Mouse (Mus musculus) intestine, embryonic 16.5 days (tissue): ENCODE data around the gene Angptl4. TPM values are rescaled to one million over a fixed set of nuclear protein-coding genes. Genes with fewer than 3 reads are reported as not detected.

ENCODE experiments used
- ATAC-seq: fragments of 200-750 bp; cut with Nextera tagmentation; 2 replicates; pipeline ENCODE4 v1.8.0; 2017; ENCODE audit warnings: moderate TSS enrichment, moderate library complexity
- H3K27ac ChIP-seq: fragments of 300-500 bp; sonication (generic); 2 replicates; pipeline ENCODE4 v1.5.1; 2014; ENCODE audit warnings: mild to moderate bottlenecking, low read length
- H3K27me3 ChIP-seq: fragments of 300-500 bp; sonication (generic); replicated peaks from 2 replicates; pipeline ENCODE4 v1.6.1; 2014; ENCODE audit warnings: low read length, control low read depth, mixed read lengths; ENCODE audit not compliant: control insufficient read depth, insufficient read depth
- H3K36me3 ChIP-seq: fragments of 300-500 bp; sonication (generic); 2 replicates; pipeline ENCODE4 v1.6.1; 2014; ENCODE audit warnings: low read length, control low read depth; ENCODE audit not compliant: control insufficient read depth, insufficient read depth
- H3K4me1 ChIP-seq: fragments of 300-500 bp; sonication (generic); 2 replicates; pipeline ENCODE4 v1.6.1; 2014; ENCODE audit warnings: low read length, control low read depth, mixed read lengths; ENCODE audit not compliant: control insufficient read depth, insufficient read depth
- H3K4me2 ChIP-seq: fragments of 300-500 bp; sonication (generic); 2 replicates; pipeline ENCODE4 v1.6.1; 2014; ENCODE audit warnings: low read depth, low read length, control low read depth
- H3K4me3 ChIP-seq: fragments of 300-500 bp; sonication (generic); 2 replicates; pipeline ENCODE4 v1.5.1; 2014; ENCODE audit warnings: mild to moderate bottlenecking, low read length
- H3K9ac ChIP-seq: fragments of 300-500 bp; sonication (generic); 2 replicates; pipeline ENCODE4 v1.6.1; 2014; ENCODE audit warnings: low read depth, low read length
- H3K9me3 ChIP-seq: fragments of 300-500 bp; sonication (generic); 2 replicates; pipeline ENCODE4 v1.6.1; 2016; ENCODE audit warnings: low read length, control low read depth; ENCODE audit not compliant: control insufficient read depth
- WGBS: fragments of 180-500 bp; shearing (Covaris S2); extraction: QIAGEN DNeasy Blood & Tissue Kit; methylation state at CpG from one replicate; pipeline ENCODE4 v1.1.7; 2014; 5-methylcytosine and 5-hydroxymethylcytosine counted together
- polyA plus RNA-seq: library from polyadenylated mRNA; unstranded; fragments of >200 nt; fragmentation: Nextera tagmentation; extraction: Ambion mirVana; gene quantifications from 2 replicates; pipeline ENCODE4 v1.2.1, GENCODE M21; 2015

The Angptl4 gene
- polyA plus RNA-seq, 1 experiment from 2014 or later = 24.5 TPM

GRCm38 (mm10) chr17:33773871-33774572, 7.6 kb downstream of the Angptl4 start:
- no peak overlapping the region for H3K4me3 ChIP-seq
- no peak for ATAC-seq

GRCm38 (mm10) chr17:33773426-33773825, 8.2 kb downstream of the Angptl4 start:
- H3K4me2 ChIP-seq = no peak overlapping the region
- peaks cover 8% of the 10 kb centered on the region; the same call in 1 of the 2 replicates for H3K36me3 ChIP-seq
- no peak for ATAC-seq
- H3K4me1 ChIP-seq = no peaks in the 10 kb centered on the region; the same call in 1 of the 2 replicates
- no peak overlapping the region for H3K9ac ChIP-seq
- H3K4me3 ChIP-seq = no peak overlapping the region
- H3K27me3 ChIP-seq = no peaks in the 10 kb centered on the region
- no peaks in the 10 kb centered on the region for H3K9me3 ChIP-seq
- H3K27ac ChIP-seq = no peak overlapping the region
- WGBS = 79% methylated on average over 6 of the region's 6 CpGs

More at GRCm38 (mm10) chr17:33773871-33774572, 7.6 kb downstream of the Angptl4 start:
- H3K27me3 ChIP-seq = no peaks in the 10 kb centered on the region
- H3K4me2 ChIP-seq = no peak overlapping the region
- no peak overlapping the region for H3K9ac ChIP-seq
- no peaks in the 10 kb centered on the region for H3K9me3 ChIP-seq
- WGBS = 88% methylated on average over 6 of the region's 6 CpGs
- no peak overlapping the region for H3K27ac ChIP-seq
- peaks cover 8% of the 10 kb centered on the region; the same call in 1 of the 2 replicates for H3K36me3 ChIP-seq
- peaks cover 5% of the 10 kb centered on the region; the same call in 1 of the 2 replicates for H3K4me1 ChIP-seq

GRCm38 (mm10) chr17:33771617-33772016, 10.0 kb downstream of the Angptl4 start:
- no peak overlapping the region for H3K4me3 ChIP-seq
- no peak overlapping the region for H3K4me2 ChIP-seq
- no peaks in the 10 kb centered on the region for H3K27me3 ChIP-seq
- H3K36me3 ChIP-seq = 0 out of 2 replicates have a peak, but pooled peaks cover under 1% of the 10 kb centered on the region
- H3K27ac ChIP-seq = no peak overlapping the region
- H3K4me1 ChIP-seq = no peaks in the 10 kb centered on the region
- H3K9me3 ChIP-seq = no peaks in the 10 kb centered on the region
- WGBS = 92% methylated on average over 4 of the region's 4 CpGs
- no peak for ATAC-seq
- H3K9ac ChIP-seq = no peak overlapping the region

- Histone ChIP-seq H3K27me3 (no peaks in the 10 kb centered on the region), H3K27ac (no peak overlapping the region), H3K9me3 (no peaks in the 10 kb centered on the region), H3K4me1 (no peaks in the 10 kb centered on the region), H3K36me3 (no peaks in the 10 kb centered on the region), H3K4me3 (no peak overlapping the region), H3K9ac (no peak overlapping the region), H3K4me2 (no peak overlapping the region)
- 59% methylated on average over 3 of the region's 3 CpGs for WGBS
- no peak for ATAC-seq
Observed at GRCm38 (mm10) chr17:33766389-33766788, 15.2 kb downstream of the Angptl4 start.

GRCm38 (mm10) chr17:33760255-33761165, 21.1 kb downstream of the Angptl4 start, which contains the start of gene Rab11b:
TSS of gene Rab11b (minus strand) at chr17:33760530.
- Histone ChIP-seq H3K4me3 (peak within 1 kb of the TSS; percentile 83), H3K27me3 (no peaks in the 10 kb centered on the region), H3K4me1 (peaks cover 32% of the 10 kb centered on the region), H3K27ac (peak within 1 kb of the TSS; percentile 100), H3K9ac (peak within 1 kb of the TSS; percentile 97), H3K9me3 (no peaks in the 10 kb centered on the region), H3K4me2 (peak within 1 kb of the TSS; percentile 77), H3K36me3 (no peaks in the 10 kb centered on the region)
- 2% methylated on average over 35 of the region's 35 CpGs for WGBS
- ATAC-seq = peak; percentile 99

- peak overlapping the region; percentile 100 for H3K27ac ChIP-seq
- H3K4me1 ChIP-seq = peaks cover 36% of the 10 kb centered on the region
- ATAC-seq = peak; percentile 91
- H3K27me3 ChIP-seq = no peaks in the 10 kb centered on the region
- peak overlapping the region; percentile 97 for H3K9ac ChIP-seq
- H3K9me3 ChIP-seq = no peaks in the 10 kb centered on the region
- H3K4me2 ChIP-seq = peak overlapping the region; percentile 77
- no peaks in the 10 kb centered on the region for H3K36me3 ChIP-seq
- 1% methylated on average over 38 of the region's 38 CpGs for WGBS
- H3K4me3 ChIP-seq = peak overlapping the region; percentile 83
Observed at GRCm38 (mm10) chr17:33759767-33760254, 21.8 kb downstream of the Angptl4 start.

- Histone ChIP-seq H3K9me3 (no peaks in the 10 kb centered on the region), H3K4me2 (no peak overlapping the region), H3K27ac (no peak overlapping the region), H3K9ac (no peak overlapping the region), H3K27me3 (no peaks in the 10 kb centered on the region), H3K4me3 (no peak overlapping the region), H3K4me1 (peaks cover 36% of the 10 kb centered on the region), H3K36me3 (no peaks in the 10 kb centered on the region)
- ATAC-seq = no peak
- 42% methylated on average over 4 of the region's 4 CpGs for WGBS
Observed at GRCm38 (mm10) chr17:33757231-33757630, 24.4 kb downstream of the Angptl4 start.

GRCm38 (mm10) chr17:33756108-33756790, 25.4 kb downstream of the Angptl4 start:
- no peak overlapping the region for H3K4me3 ChIP-seq
- H3K9ac ChIP-seq = no peak overlapping the region
- H3K36me3 ChIP-seq = no peaks in the 10 kb centered on the region; the same call in 1 of the 2 replicates
- WGBS = 75% methylated on average over 3 of the region's 3 CpGs
- no peak overlapping the region for H3K27ac ChIP-seq
- ATAC-seq = no peak
- H3K4me2 ChIP-seq = no peak overlapping the region
- peaks cover 36% of the 10 kb centered on the region for H3K4me1 ChIP-seq
- no peaks in the 10 kb centered on the region for H3K27me3 ChIP-seq
- no peaks in the 10 kb centered on the region for H3K9me3 ChIP-seq
